ENCODE assay signal across 18 mouse cellular contexts in the genomic region with DNA sequence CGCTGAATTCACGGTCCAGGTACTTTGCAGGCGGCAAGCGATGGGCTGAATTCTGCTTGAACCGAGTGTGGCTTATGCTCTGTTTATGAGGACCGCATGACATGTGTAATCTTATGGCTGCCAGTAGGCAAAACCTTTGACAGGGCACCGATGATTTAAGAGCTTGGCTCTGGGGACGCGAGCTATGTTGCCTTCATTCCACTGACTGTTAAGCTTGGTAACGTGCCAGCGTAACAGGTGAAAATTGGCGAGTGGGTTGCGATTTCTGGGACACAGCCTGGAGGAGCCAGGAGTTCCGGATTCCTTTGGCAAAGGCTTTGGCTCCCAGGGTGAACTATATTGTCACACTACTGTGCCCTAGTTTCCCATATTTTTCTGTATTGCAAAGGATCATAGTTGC. TPM values are rescaled to one million over a fixed set of nuclear protein-coding genes. Genes with fewer than 3 reads are reported as not detected.
DNase-seq lines count a peak whose midpoint lies in the region; ATAC-seq and TF ChIP-seq lines count a peak whose summit lies in the region.
"Had no signal": no experiment of that assay in that cellular context is flagged by ENCODE, and none has a peak within 500 bp of the region (broad histone marks: within the 10 kb centered on the region; RNA-seq: fewer than 3 reads in every experiment).

No protein-coding gene starts in this region.

- H3K4me3 ChIP-seq in limb, embryonic 14.5 days (replicated peaks; ENCODE audit: low read length) = no peak overlapping the region
- no peak overlapping the region for H3K4me3 ChIP-seq in limb, embryonic 10.5 days
- no peak overlapping the region for H3K4me3 ChIP-seq in myocyte
- H3K4me3 ChIP-seq: liver, embryonic 15.5 days had no signal

- H3K9me3 ChIP-seq in limb, embryonic 14.5 days (ENCODE audit: control insufficient read depth, low read length) = no peaks in the 10 kb centered on the region
- no peaks in the 10 kb centered on the region for H3K9me3 ChIP-seq in limb, embryonic 10.5 days (replicated peaks)
- H3K9me3 ChIP-seq: liver, embryonic 15.5 days had no signal

- no peak overlapping the region for H3K9ac ChIP-seq in limb, embryonic 14.5 days (ENCODE audit: low read depth, low read length, severe bottlenecking)
- H3K9ac ChIP-seq: liver, embryonic 15.5 days had no signal

- ATAC-seq in limb, embryonic 14.5 days (ENCODE audit: low FRiP score, low read depth) = peak; percentile 37; the same call in 1 of the 2 replicates
- no peak for ATAC-seq in granulocyte monocyte progenitor cell, adult 5-6 weeks (replicated peaks; ENCODE audit: poor library complexity, severe bottlenecking)
- ATAC-seq: CD4-positive, CD25-positive, alpha-beta regulatory T cell, adult 4 months; forebrain, embryonic 16.5 days had no signal

- H3K4me2 ChIP-seq in limb, embryonic 14.5 days (replicated peaks; ENCODE audit: low read depth, low read length, severe bottlenecking) = no peak overlapping the region
- peak overlapping the region; percentile 31 for H3K4me2 ChIP-seq in myocyte (ENCODE audit: low read depth)
- H3K4me2 ChIP-seq: liver, embryonic 15.5 days had no signal

- no peaks in the 10 kb centered on the region for H3K79me2 ChIP-seq in myocyte (ENCODE audit: control insufficient read depth, insufficient read depth)

- H3K4me1 ChIP-seq in limb, embryonic 14.5 days (ENCODE audit: control insufficient read depth, insufficient read depth, low read length) = no peaks in the 10 kb centered on the region
- 0 out of 2 replicates have a peak, but pooled peaks cover 7% of the 10 kb centered on the region for H3K4me1 ChIP-seq in limb, embryonic 10.5 days
- H3K4me1 ChIP-seq: liver, embryonic 15.5 days had no signal

- no peak for TF ChIP-seq POLR2A in limb, embryonic 14.5 days (IDR thresholded peaks at IDR 0.05; ENCODE audit: borderline replicate concordance, extremely low read depth, insufficient read depth, insufficient read length)
- TF ChIP-seq POLR2A in myocyte (IDR thresholded peaks at IDR 0.05; ENCODE audit: insufficient read length, low read depth) = no peak

- H3K27ac ChIP-seq in limb, embryonic 14.5 days (replicated peaks; ENCODE audit: low read depth, low read length) = no peak overlapping the region
- no peak overlapping the region for H3K27ac ChIP-seq in limb, embryonic 10.5 days
- H3K27ac ChIP-seq: kidney, postnatal 0 days; liver, embryonic 15.5 days had no signal

- H3ac ChIP-seq in myocyte (ENCODE audit: control insufficient read depth, insufficient read length) = no peak overlapping the region

- H3K36me3 ChIP-seq in limb, embryonic 14.5 days (ENCODE audit: control insufficient read depth, insufficient read depth, low read length) = no peaks in the 10 kb centered on the region
- no peaks in the 10 kb centered on the region for H3K36me3 ChIP-seq in limb, embryonic 10.5 days
- H3K36me3 ChIP-seq in myocyte (ENCODE audit: control insufficient read depth, insufficient read depth) = no peaks in the 10 kb centered on the region
- H3K36me3 ChIP-seq: liver, embryonic 15.5 days had no signal

- WGBS in limb, embryonic 14.5 days = 66% methylated on average over 14 of the region's 14 CpGs
- WGBS in limb, embryonic 10.5 days = 93% methylated on average over 14 of the region's 14 CpGs

- H3K27me3 ChIP-seq in limb, embryonic 14.5 days (ENCODE audit: control insufficient read depth, insufficient read depth, low read length) = no peaks in the 10 kb centered on the region
- no peaks in the 10 kb centered on the region for H3K27me3 ChIP-seq in limb, embryonic 10.5 days (ENCODE audit: low read depth, poor library complexity, severe bottlenecking)
- no peaks in the 10 kb centered on the region for H3K27me3 ChIP-seq in myocyte (ENCODE audit: control insufficient read depth, insufficient read depth, insufficient read length)
- H3K27me3 ChIP-seq: liver, embryonic 15.5 days had no signal

- DNase-seq in limb, embryonic 14.5 days (ENCODE audit: low spot score) = peak; percentile 42
- DNase-seq in limb, embryonic 10.5 days (ENCODE audit: low spot score) = no peak
- DNase-seq in cerebellum, adult 11 months = peak; percentile 81
- peak; percentile 93 for DNase-seq in cerebellum, adult 9-10 months
- no peak for DNase-seq in thymus, postnatal 4 days
- DNase-seq: adrenal gland, adult 2 months; gastrocnemius, postnatal 10 days; heart, postnatal 10 days; lung, postnatal 14 days had no signal

TF ChIP-seq in myocyte, 11 proteins besides CTCF, POLR2A, EP300 and RAD21:
- peak in 2 of 3 experiments; percentile 40 to 66 for TF ChIP-seq MYOD1 (IDR thresholded peaks at IDR 0.05; ENCODE audit: control insufficient read depth in 1 of 3, insufficient read length in 2 of 3, low read depth in 2 of 3)
- no peak for TF ChIP-seq REST (IDR thresholded peaks at IDR 0.05; ENCODE audit: insufficient read depth, insufficient read length)
- no peak for TF ChIP-seq TCF3 (IDR thresholded peaks at IDR 0.05; ENCODE audit: insufficient read length, low read depth)
- peak in 1 of 3 experiments; percentile 72 for TF ChIP-seq MYOG (IDR thresholded peaks at IDR 0.05; ENCODE audit: control insufficient read depth in 1 of 3, insufficient read depth in 1 of 3, insufficient read length in 2 of 3, low read depth in 2 of 3)

RNA-seq across cellular contexts. Expression of a gene that starts 26.3 kb away (rescaled TPM):
- 5.8 TPM in 2 replicates for polyA plus RNA-seq in limb, embryonic 14.5 days (2012; rRNA removed)
- polyA plus RNA-seq in limb, embryonic 14.5 days (2014; fragmentation: Nextera tagmentation; extraction: Ambion mirVana) = 0.32 and 1.4 TPM in 2 replicates
- not detected in 2 replicates for polyA plus RNA-seq in limb, embryonic 10.5 days (2016; fragmentation: Nextera tagmentation; extraction: Ambion mirVana)
- polyA plus RNA-seq in myocyte (2012; fragmentation: generic; extraction: Trizol) = 2.2 TPM
- not detected in 2 replicates for total RNA-seq in granulocyte monocyte progenitor cell, adult 5-6 weeks (2014; fragmentation: Nextera tagmentation)
- total RNA-seq in granulocyte monocyte progenitor cell, adult 5-6 weeks (2017) = not detected in 2 replicates
- total RNA-seq: megakaryocyte-erythroid progenitor cell, adult 5-6 weeks; MEL had no signal
- polyA plus RNA-seq: CD4-positive, CD25-positive, alpha-beta regulatory T cell, adult 4 months; liver, embryonic 15.5 days; neural tube, embryonic 11.5 days had no signal

Comparison
In these comparisons a context has a peak if more than half of its experiments do, and no peak if none do; other contexts are left out.
1. DNase-seq: peak in limb, embryonic 14.5 days (single experiment), cerebellum, adult 11 months (single experiment) and cerebellum, adult 9-10 months (single experiment); none in limb, embryonic 10.5 days (single experiment) and thymus, postnatal 4 days (single experiment).